Mouse (Mus musculus) CH12.LX (cell line): ENCODE results near the gene Eif4ebp2. TPM values are rescaled to one million over a fixed set of nuclear protein-coding genes. Genes with fewer than 3 reads are reported as not detected.

ENCODE experiments used
- DNase-seq: peaks from one replicate; pipeline ENCODE4 v3.0.0-alpha.2; 2013; ENCODE audit errors: extremely low read depth
- H3K27ac ChIP-seq: 2 replicates; pipeline ENCODE4 v1.5.1; 2012; ENCODE audit warnings: low read depth, mild to moderate bottlenecking, control low read depth, moderate library complexity; ENCODE audit not compliant: insufficient read depth
- H3K27me3 ChIP-seq: replicated peaks from 2 replicates; pipeline ENCODE3; 2012; ENCODE audit warnings: inconsistent platforms
- H3K36me3 ChIP-seq, 2 experiments: replicated peaks in 1 of 2; 2 replicates each; pipeline versions ENCODE3 to v1.6.1; 2012; ENCODE audit warnings: inconsistent platforms in 1 of 2, low read length in 1 of 2, mild to moderate bottlenecking in 1 of 2, mixed read lengths in 1 of 2, moderate library complexity in 1 of 2; ENCODE audit not compliant: control insufficient read depth in 1 of 2, insufficient read depth in 1 of 2
- H3K4me1 ChIP-seq, 2 experiments: 2 replicates each; pipeline ENCODE4 v1.6.1; 2012; ENCODE audit warnings: inconsistent platforms in 1 of 2, moderate library complexity in 1 of 2; ENCODE audit not compliant: insufficient read depth in 2 of 2, control insufficient read depth in 1 of 2
- H3K4me2 ChIP-seq: 2 replicates; pipeline ENCODE4 v1.6.1; 2012; ENCODE audit warnings: low read depth, mild to moderate bottlenecking, control low read depth; ENCODE audit not compliant: poor library complexity, insufficient read depth, severe bottlenecking
- H3K4me3 ChIP-seq, 3 experiments: fragments of 150-350 bp in 1 of 3; sonication (generic) in 1 of 3; replicated peaks in 1 of 3; 2 replicates each; pipeline versions ENCODE3 to v1.5.1; 2011 to 2012; ENCODE audit warnings: low read depth in 2 of 3, low read length in 2 of 3, mild to moderate bottlenecking in 2 of 3, moderate library complexity in 2 of 3, control low read depth in 1 of 3, improper control_type of control experiment in 1 of 3, inconsistent platforms in 1 of 3, mixed read lengths in 1 of 3; ENCODE audit not compliant: poor library complexity in 1 of 3
- H3K79me2 ChIP-seq: replicated peaks from 2 replicates; pipeline ENCODE4 v1.6.1; 2012; ENCODE audit warnings: mild to moderate bottlenecking, moderate library complexity; ENCODE audit not compliant: control insufficient read depth, poor library complexity, insufficient read depth, severe bottlenecking; ENCODE audit errors: extremely low read depth
- H3K9ac ChIP-seq: 2 replicates; pipeline ENCODE4 v1.6.1; 2012; ENCODE audit warnings: low read depth, mild to moderate bottlenecking, control low read depth, moderate library complexity; ENCODE audit not compliant: insufficient read depth
- H3K9me3 ChIP-seq: replicated peaks from 2 replicates; pipeline ENCODE3; 2012; ENCODE audit warnings: low read length, inconsistent platforms, mixed read lengths
- CHD2 ChIP-seq: IDR thresholded peaks from 2 replicates; pipeline ENCODE4 v1.6.1; 2011; ENCODE audit warnings: low read length, improper control_type of control experiment
- CTCF ChIP-seq, 2 experiments: IDR thresholded peaks in 1 of 2; conservative IDR thresholded peaks in 1 of 2; 2 replicates each; pipeline ENCODE4 v1.5.1; 2011 to 2012; ENCODE audit warnings: low read depth in 2 of 2, low read length in 2 of 2, improper control_type of control experiment in 1 of 2, inconsistent platforms in 1 of 2, mild to moderate bottlenecking in 1 of 2, moderate library complexity in 1 of 2
- ELF1 ChIP-seq: IDR thresholded peaks from 2 replicates; pipeline ENCODE4 v1.6.1; 2014; ENCODE audit warnings: low read depth, mild to moderate bottlenecking, inconsistent platforms, low read length, improper control_type of control experiment
- ETS1 ChIP-seq: conservative IDR thresholded peaks from 2 replicates; pipeline ENCODE4 v1.6.1; 2012; ENCODE audit warnings: low read depth, mild to moderate bottlenecking, inconsistent platforms, low read length, improper control_type of control experiment, moderate library complexity
- IRF4 ChIP-seq: IDR thresholded peaks from 2 replicates; pipeline ENCODE4 v1.6.1; 2014; ENCODE audit warnings: low read depth, mild to moderate bottlenecking, inconsistent platforms, low read length, improper control_type of control experiment
- KAT2A ChIP-seq: IDR thresholded peaks from 2 replicates; pipeline ENCODE4 v1.6.1; 2012; ENCODE audit warnings: low read length, improper control_type of control experiment, inconsistent platforms; ENCODE audit not compliant: insufficient replicate concordance
- MAZ ChIP-seq: IDR thresholded peaks from 2 replicates; pipeline ENCODE4 v1.6.1; 2012; ENCODE audit warnings: low read depth, mild to moderate bottlenecking, inconsistent platforms, low read length, improper control_type of control experiment, moderate library complexity
- MEF2A ChIP-seq: IDR thresholded peaks from 2 replicates; pipeline ENCODE4 v1.6.1; 2014; ENCODE audit warnings: low read depth, mild to moderate bottlenecking, inconsistent platforms, low read length, improper control_type of control experiment, borderline replicate concordance
- NELFE ChIP-seq: IDR thresholded peaks from 2 replicates; pipeline ENCODE4 v1.6.1; 2011; ENCODE audit warnings: low read depth, low read length, improper control_type of control experiment
- PAX5 ChIP-seq: IDR thresholded peaks from 2 replicates; pipeline ENCODE4 v1.6.1; 2012; ENCODE audit warnings: low read length, inconsistent platforms, mixed read lengths
- RAD21 ChIP-seq: IDR thresholded peaks from 2 replicates; pipeline ENCODE4 v1.6.1; 2011; ENCODE audit warnings: low read depth, mild to moderate bottlenecking, low read length, improper control_type of control experiment, moderate library complexity
- SIN3A ChIP-seq: IDR thresholded peaks from 2 replicates; pipeline ENCODE4 v1.6.1; 2012; ENCODE audit warnings: low read length, improper control_type of control experiment, inconsistent platforms
- SMC3 ChIP-seq: IDR thresholded peaks from 2 replicates; pipeline ENCODE4 v1.6.1; 2011; ENCODE audit warnings: low read depth, low read length, improper control_type of control experiment
- TBP ChIP-seq: conservative IDR thresholded peaks from 2 replicates; pipeline ENCODE4 v1.6.1; 2011; ENCODE audit warnings: low read depth, low read length, improper control_type of control experiment
- UBTF ChIP-seq: IDR thresholded peaks from 2 replicates; pipeline ENCODE4 v1.6.1; 2012; ENCODE audit warnings: low read depth, mild to moderate bottlenecking, inconsistent platforms, low read length, improper control_type of control experiment, moderate library complexity
- ZC3H11A ChIP-seq: IDR thresholded peaks from 2 replicates; pipeline ENCODE4 v1.6.1; 2012; ENCODE audit warnings: low read depth, mild to moderate bottlenecking, inconsistent platforms, low read length, improper control_type of control experiment
- ZKSCAN1 ChIP-seq: IDR thresholded peaks from 2 replicates; pipeline ENCODE4 v1.6.1; 2012; ENCODE audit warnings: low read depth, inconsistent platforms, low read length, improper control_type of control experiment, borderline replicate concordance
- dilution Hi-C: fragments of 300-500 bp; cut with MboI; formaldehyde crosslinking; loops from 2 replicates; pipeline ENCODE4 v1.14.3; 2020; ENCODE audit warnings: low sequenced_read_pairs; ENCODE audit not compliant: extremely low pct_unique_long_range_greater_than_20kb, extremely low pct_ligation_motif_present
- in situ Hi-C: fragments of 300-500 bp; cut with MboI; formaldehyde crosslinking; loops from 3 replicates; pipeline ENCODE4 v1.14.3; 2019; ENCODE audit warnings: low sequenced_read_pairs, low pct_ligation_motif_present, low pct_unique_long_range_greater_than_20kb, mixed read lengths
- polyA plus RNA-seq: library from polyadenylated mRNA; unstranded; fragments of >175 nt; gene quantifications from 2 replicates; pipeline ENCODE4 v1.2.1, GENCODE M21; 2012; ENCODE audit warnings: low read depth; ENCODE audit not compliant: insufficient read length
- total RNA-seq, 2 experiments: library from RNA; depleted of rRNA; stranded (reverse); fragments of 300-350 nt in 1 of 2; fragments of >200 nt in 1 of 2; gene quantifications; 2 replicates each; pipeline ENCODE4 v1.2.3; 2012 to 2014

Gene Eif4ebp2
- total and polyA plus RNA-seq, 3 experiments = 7.5 to 73.2 (median 16.4) TPM

- no peak overlapping the region for H3K4me3 ChIP-seq
- H3K79me2 ChIP-seq = no peaks in the 10 kb centered on the region
- H3K9me3 ChIP-seq = peaks cover 14% of the 10 kb centered on the region
- DNase-seq = no peak
- H3K36me3 ChIP-seq = no peaks in the 10 kb centered on the region
- TF ChIP-seq SIN3A (no peak), ETS1 (no peak), MEF2A (no peak)
- H3K27ac ChIP-seq = no peak overlapping the region
- dilution Hi-C loops (no loop called here), in situ Hi-C loops (no loop called here)
- 0 out of 4 replicates have a peak, but pooled peaks cover 0 to 2% of the 10 kb centered on the region in 2 experiments for H3K4me1 ChIP-seq
- H3K27me3 ChIP-seq = peaks cover 4% of the 10 kb centered on the region
- H3K4me2 ChIP-seq = no peak overlapping the region
- no peak overlapping the region for H3K9ac ChIP-seq
These were observed 52.1 kb downstream of the Eif4ebp2 start for GRCm38 (mm10) chr10:61400407-61400806.

- in situ Hi-C loops = no loop called here
These were observed 53.2 kb downstream of the Eif4ebp2 start for GRCm38 (mm10) chr10:61399156-61399734.

GRCm38 (mm10) chr10:61398125-61398524 lies 54.3 kb downstream of the Eif4ebp2 start:
- dilution Hi-C loops (no loop called here), in situ Hi-C loops (no loop called here)
- Histone ChIP-seq H3K27me3 (peaks cover 4% of the 10 kb centered on the region), H3K9me3 (peaks cover 14% of the 10 kb centered on the region), H3K27ac (no peak overlapping the region), H3K4me2 (no peak overlapping the region), H3K9ac (no peak overlapping the region), H3K36me3 (no peaks in the 10 kb centered on the region), H3K4me3 (no peak overlapping the region), H3K4me1 (peaks cover 0 to 4% of the 10 kb centered on the region in 2 experiments; a peak in 1 of 4 replicates), H3K79me2 (no peaks in the 10 kb centered on the region)
- no peak for DNase-seq
- TF ChIP-seq MEF2A (no peak), UBTF (no peak)

More at GRCm38 (mm10) chr10:61399156-61399734, 53.2 kb downstream of the Eif4ebp2 start:
- dilution Hi-C loops = no loop called here
- H3K4me1 ChIP-seq = 0 out of 4 replicates have a peak, but pooled peaks cover 0 to 2% of the 10 kb centered on the region in 2 experiments
- no peak overlapping the region for H3K4me2 ChIP-seq
- H3K36me3 ChIP-seq = no peaks in the 10 kb centered on the region
- H3K27me3 ChIP-seq = peaks cover 4% of the 10 kb centered on the region
- H3K9me3 ChIP-seq = peaks cover 14% of the 10 kb centered on the region
- DNase-seq = peak; percentile 82
- H3K4me3 ChIP-seq = no peak overlapping the region
- TF ChIP-seq ZKSCAN1 (no peak), IRF4 (no peak), CTCF (conservative IDR thresholded peaks at IDR 0.05 in 1 of 2, IDR thresholded peaks at IDR 0.05 in 1 of 2; ENCODE audit: low read depth in 2 of 2, low read length in 2 of 2) (peak; percentile 75 to 90), ELF1 (no peak), RAD21 (peak; percentile 81), NELFE (peak; percentile 19; the same call in 1 of the 2 replicates), TBP (no peak), SMC3 (peak; percentile 85), ZC3H11A (peak; percentile 42), PAX5 (no peak), KAT2A (no peak), CHD2 (no peak), MAZ (no peak)
- H3K27ac ChIP-seq = no peak overlapping the region
- H3K9ac ChIP-seq = no peak overlapping the region
- H3K79me2 ChIP-seq = no peaks in the 10 kb centered on the region
